Mouse (Mus musculus) embryonic stem cell, embryonic (primary cell): ENCODE measurements around the gene Gcgr.

Experiments
- CTCF ChIA-PET, 4 experiments: fragments of 300-600 bp in 2 of 4; fragments of 350-600 bp in 2 of 4; sonication (Branson Sonifier 250); formaldehyde crosslinking; loops; one replicate each; lab custom pipeline; 2022; ENCODE audit warnings: inconsistent platforms in 2 of 4; lab: Charles Lee
- POLR2A ChIA-PET, 4 experiments: fragments of 300-600 bp in 2 of 4; fragments of 350-600 bp in 2 of 4; sonication (Branson Sonifier 250); formaldehyde crosslinking; loops; one replicate each; lab custom pipeline; 2022; ENCODE audit warnings: antibody characterized with exemption in 4 of 4, inconsistent platforms in 1 of 4; lab: Charles Lee

Gene Gcgr

GRCm38 (mm10) chr11:120497436-120497835 is 33.1 kb upstream of the Gcgr start:
- ChIA-PET POLR2A (interaction anchor here in 3 of 4 experiments (0.6 to 13.3 kb wide), 8 partner anchors 6 to 693 kb away, joined by 3 to 152 read pairs (median 4); partner anchors contain the start of genes P4hb (in 1 of the 3), Ppp1r27 (in 1 of the 3) and Slc25a10 (in 1 of the 3)), CTCF (interaction anchor here in 2 of 4 experiments (1.0 kb wide), 2 partner anchors 9 to 73 kb away, joined by 3 read pairs; no protein-coding TSS in a partner anchor)

- ChIA-PET CTCF (interaction anchor here in 2 of 4 experiments (1.0 kb wide), 2 partner anchors 10 to 74 kb away, joined by 3 read pairs; no protein-coding TSS in a partner anchor), POLR2A (interaction anchor here in 3 of 4 experiments (0.5 to 13.3 kb wide), 9 partner anchors 7 to 622 kb away, joined by 3 to 152 read pairs (median 5); partner anchors contain the start of genes Arl16 (in 1 of the 3), P4hb (in 1 of the 3) and Slc25a10 (in 1 of the 3))
Measured at GRCm38 (mm10) chr11:120498226-120498625, 32.3 kb upstream of the Gcgr start.

- ChIA-PET CTCF (interaction anchor here in 2 of 4 experiments (0.7 to 1.3 kb wide), 2 partner anchors 11 to 120 kb away, joined by 3 to 4 read pairs; partner anchors contain the start of gene Faap100 (in 1 of the 2)), POLR2A (interaction anchor here in 3 of 4 experiments (0.6 to 13.3 kb wide), 10 partner anchors 7 to 108 kb away, joined by 3 to 152 read pairs (median 4); partner anchors contain the start of genes Gcgr (in 1 of the 3), Mrpl12 (in 1 of the 3) and Slc25a10 (in 1 of the 3))
Measured at GRCm38 (mm10) chr11:120498891-120499290, 31.6 kb upstream of the Gcgr start.

GRCm38 (mm10) chr11:120499894-120500293 is 30.6 kb upstream of the Gcgr start:
- ChIA-PET CTCF (interaction anchor here in 2 of 4 experiments (0.5 to 1.4 kb wide), 3 partner anchors 10 to 222 kb away, joined by 3 to 4 read pairs (median 4); no protein-coding TSS in a partner anchor), POLR2A (interaction anchor here (0.6 to 13.3 kb wide), 17 partner anchors 8 to 440 kb away, joined by 3 to 152 read pairs (median 4); partner anchors contain the start of genes Slc25a10 (in 4 of the 4), Mrpl12 (in 2 of the 4), Gcgr (in 1 of the 4) and P4hb (in 1 of the 4))

GRCm38 (mm10) chr11:120500357-120500756 is 30.1 kb upstream of the Gcgr start:
- ChIA-PET POLR2A (interaction anchor here (0.7 to 13.3 kb wide), 16 partner anchors 8 to 131 kb away, joined by 3 to 152 read pairs (median 4); partner anchors contain the start of genes Slc25a10 (in 4 of the 4), Mrpl12 (in 2 of the 4) and P4hb (in 1 of the 4)), CTCF (interaction anchor here in 2 of 4 experiments (0.5 to 1.4 kb wide), 2 partner anchors 11 to 222 kb away, joined by 3 to 4 read pairs; no protein-coding TSS in a partner anchor)

- ChIA-PET POLR2A (interaction anchor here (0.9 to 13.3 kb wide), 14 partner anchors 8 to 143 kb away, joined by 3 to 152 read pairs (median 4); partner anchors contain the start of genes Slc25a10 (in 3 of the 4), Mrpl12 (in 1 of the 4), P4hb (in 1 of the 4) and Pycr1 (in 1 of the 4)), CTCF (interaction anchor here in 1 of 4 experiments (1.4 kb wide), 1 partner anchor 12 kb away, joined by 4 read pairs; no protein-coding TSS in a partner anchor)
Measured at GRCm38 (mm10) chr11:120501018-120501417, 29.5 kb upstream of the Gcgr start.

GRCm38 (mm10) chr11:120501701-120502100 is 28.8 kb upstream of the Gcgr start:
- POLR2A ChIA-PET = interaction anchor here (0.7 to 13.3 kb wide), 12 partner anchors 9 to 143 kb away, joined by 3 to 152 read pairs (median 4); partner anchors contain the start of genes Slc25a10 (in 2 of the 4), Mafg (in 1 of the 4), Mrpl12 (in 1 of the 4) and P4hb (in 1 of the 4)
- CTCF ChIA-PET = interaction anchor here in 1 of 4 experiments (0.6 kb wide), 1 partner anchor 12 kb away, joined by 3 read pairs; no protein-coding TSS in a partner anchor

- CTCF ChIA-PET = interaction anchor here (0.6 to 1.8 kb wide), 6 partner anchors 12 to 17 kb away, joined by 3 to 11 read pairs (median 3); no protein-coding TSS in a partner anchor
- POLR2A ChIA-PET = interaction anchor here (0.7 to 13.3 kb wide), 8 partner anchors 9 to 110 kb away, joined by 3 to 152 read pairs (median 4); partner anchors contain the start of genes Slc25a10 (in 2 of the 4) and P4hb (in 1 of the 4)
Measured at GRCm38 (mm10) chr11:120505661-120506060, 24.8 kb upstream of the Gcgr start.

GRCm38 (mm10) chr11:120506899-120507298 is 23.6 kb upstream of the Gcgr start:
- POLR2A ChIA-PET = interaction anchor here (0.6 to 13.3 kb wide), 13 partner anchors 8 to 201 kb away, joined by 3 to 152 read pairs (median 4); partner anchors contain the start of genes Slc25a10 (in 4 of the 4), P4hb (in 2 of the 4), Arl16 (in 1 of the 4) and Mrpl12 (in 1 of the 4)
- CTCF ChIA-PET = interaction anchor here in 1 of 4 experiments (0.6 to 1.6 kb wide), 5 partner anchors 11 to 476 kb away, joined by 3 to 11 read pairs (median 3); partner anchors contain the start of gene Pcyt2

GRCm38 (mm10) chr11:120507611-120508289 is 22.7 kb upstream of the Gcgr start:
- ChIA-PET POLR2A (interaction anchor here in 3 of 4 experiments (0.7 to 13.3 kb wide), 23 partner anchors 9 to 316 kb away, joined by 3 to 152 read pairs (median 4); partner anchors contain the start of genes P4hb (in 3 of the 3), Slc25a10 (in 2 of the 3), Arl16 (in 1 of the 3) and Ccdc137 (in 1 of the 3)), CTCF (interaction anchor here in 2 of 4 experiments (0.9 to 1.5 kb wide), 5 partner anchors 18 to 213 kb away, joined by 3 to 8 read pairs (median 3); partner anchors contain the start of gene Pcyt2 (in 1 of the 2))

GRCm38 (mm10) chr11:120508290-120508870 is 22.1 kb upstream of the Gcgr start:
- CTCF ChIA-PET = interaction anchor here in 2 of 4 experiments (0.9 to 1.5 kb wide), 5 partner anchors 19 to 212 kb away, joined by 3 to 8 read pairs (median 3); partner anchors contain the start of gene Pcyt2 (in 1 of the 2)
- POLR2A ChIA-PET = interaction anchor here in 3 of 4 experiments (0.7 to 13.3 kb wide), 24 partner anchors 9 to 315 kb away, joined by 3 to 152 read pairs (median 4); partner anchors contain the start of genes P4hb (in 3 of the 3), Slc25a10 (in 2 of the 3), Arl16 (in 1 of the 3) and Ccdc137 (in 1 of the 3)

GRCm38 (mm10) chr11:120509940-120510339 is 20.6 kb upstream of the Gcgr start:
- CTCF ChIA-PET = interaction anchor here (0.6 to 1.7 kb wide), 8 partner anchors 11 to 266 kb away, joined by 3 to 11 read pairs (median 4); no protein-coding TSS in a partner anchor
- POLR2A ChIA-PET = interaction anchor here (0.6 to 13.3 kb wide), 30 partner anchors 10 to 305 kb away, joined by 3 to 152 read pairs (median 4); partner anchors contain the start of genes Ccdc137 (in 2 of the 4), Mrpl12 (in 2 of the 4), Oxld1 (in 2 of the 4) and P4hb (in 2 of the 4)

GRCm38 (mm10) chr11:120510375-120511030 is 20.0 kb upstream of the Gcgr start:
- POLR2A ChIA-PET = interaction anchor here (0.6 to 13.3 kb wide), 35 partner anchors 10 to 304 kb away, joined by 3 to 152 read pairs (median 4); partner anchors contain the start of genes P4hb (in 3 of the 4), Slc25a10 (in 3 of the 4), Ccdc137 (in 2 of the 4) and Oxld1 (in 2 of the 4)
- CTCF ChIA-PET = interaction anchor here (0.6 to 1.7 kb wide), 10 partner anchors 10 to 266 kb away, joined by 3 to 11 read pairs (median 4); no protein-coding TSS in a partner anchor

GRCm38 (mm10) chr11:120512790-120513453 is 17.6 kb upstream of the Gcgr start:
- ChIA-PET CTCF (interaction anchor here in 3 of 4 experiments (0.6 to 1.5 kb wide), 6 partner anchors 17 to 679 kb away, joined by 3 to 5 read pairs (median 4); partner anchors contain the start of gene Ppp1r27 (in 1 of the 3)), POLR2A (interaction anchor here (0.6 to 4.9 kb wide), 9 partner anchors 8 to 112 kb away, joined by 3 to 18 read pairs (median 4); partner anchors contain the start of genes Mrpl12 (in 1 of the 4), P4hb (in 1 of the 4) and Sirt7 (in 1 of the 4))

- CTCF ChIA-PET = interaction anchor here in 1 of 4 experiments (1.7 kb wide), 1 partner anchor 206 kb away, joined by 4 read pairs; no protein-coding TSS in a partner anchor
- POLR2A ChIA-PET = interaction anchor here in 1 of 4 experiments (1.4 to 4.9 kb wide), 5 partner anchors 23 to 60 kb away, joined by 3 to 16 read pairs (median 4); partner anchors contain the start of genes Arl16, Mrpl12 and Slc25a10
Measured at GRCm38 (mm10) chr11:120514262-120514661, 16.2 kb upstream of the Gcgr start.
